Mouse (Mus musculus) gonadal fat pad, adult 2 months (tissue): ENCODE measurements around the gene Timp2. TPM values are rescaled to one million over a fixed set of nuclear protein-coding genes. Genes with fewer than 3 reads are reported as not detected.
A peak's percentile ranks its signal among the peaks of the same experiment; 100 is the strongest.
"Not testable (repeated sequence)": the region's sequence is repeated elsewhere in the genome, so short reads cannot be mapped to it uniquely, and the experiment has no call there.

ENCODE experiments used
- DNase-seq: peaks from one replicate; pipeline ENCODE4 v3.0.0-alpha.2; 2012; ENCODE audit warnings: low read depth
- polyA plus RNA-seq: library from polyadenylated mRNA; depleted of rRNA; stranded (reverse); fragments of >200 nt; gene quantifications from 2 replicates; pipeline ENCODE4 v1.2.3, GENCODE M21; 2012

Gene Timp2
- polyA plus RNA-seq, 1 experiment = 161 TPM

- no peak for DNase-seq
These were observed 17.9 kb downstream of the Timp2 start for GRCm38 (mm10) chr11:118337491-118338168.

GRCm38 (mm10) chr11:118333431-118333830, 22.1 kb downstream of the Timp2 start:
- no peak for DNase-seq

GRCm38 (mm10) chr11:118332376-118332775, 23.2 kb downstream of the Timp2 start:
- no peak for DNase-seq

GRCm38 (mm10) chr11:118330777-118331176, 24.8 kb downstream of the Timp2 start:
- DNase-seq = no peak

GRCm38 (mm10) chr11:118330361-118330760, 25.2 kb downstream of the Timp2 start:
- no peak for DNase-seq

- DNase-seq = no peak
These were observed 26.6 kb downstream of the Timp2 start for GRCm38 (mm10) chr11:118328947-118329346.

- DNase-seq = no peak
These were observed 27.0 kb downstream of the Timp2 start for GRCm38 (mm10) chr11:118328511-118328910.

- peak; percentile 54 for DNase-seq
These were observed 28.3 kb downstream of the Timp2 start for GRCm38 (mm10) chr11:118326991-118327971.

- DNase-seq = no peak
These were observed 29.0 kb downstream of the Timp2 start for GRCm38 (mm10) chr11:118326491-118326890.

- no peak for DNase-seq
These were observed 31.0 kb downstream of the Timp2 start for GRCm38 (mm10) chr11:118324541-118324940.

- DNase-seq = no peak
These were observed 31.6 kb downstream of the Timp2 start for GRCm38 (mm10) chr11:118323974-118324373.

GRCm38 (mm10) chr11:118322647-118323046, 32.9 kb downstream of the Timp2 start:
- no peak for DNase-seq

GRCm38 (mm10) chr11:118321971-118322370, 33.6 kb downstream of the Timp2 start:
- no peak for DNase-seq

GRCm38 (mm10) chr11:118321500-118321899, 34.0 kb downstream of the Timp2 start:
- no peak for DNase-seq

- DNase-seq = peak; percentile 38
These were observed 36.9 kb downstream of the Timp2 start for GRCm38 (mm10) chr11:118318678-118319077.

GRCm38 (mm10) chr11:118317129-118317528, 38.4 kb downstream of the Timp2 start:
- no peak for DNase-seq

- no peak for DNase-seq
These were observed 39.2 kb downstream of the Timp2 start for GRCm38 (mm10) chr11:118316231-118316806.

GRCm38 (mm10) chr11:118312132-118312723, 43.3 kb downstream of the Timp2 start:
- no peak for DNase-seq

- not testable (repeated sequence) for DNase-seq
These were observed 47.6 kb downstream of the Timp2 start for GRCm38 (mm10) chr11:118307962-118308361.

- DNase-seq = not testable (repeated sequence)
These were observed 51.6 kb downstream of the Timp2 start for GRCm38 (mm10) chr11:118303959-118304358.

GRCm38 (mm10) chr11:118298810-118299209, 56.7 kb downstream of the Timp2 start:
- DNase-seq = no peak

- no peak for DNase-seq
These were observed 57.6 kb downstream of the Timp2 start for GRCm38 (mm10) chr11:118297967-118298366.
